Mouse (Mus musculus): ENCODE results near the gene Cacna1f.

- TF ChIP-seq JUN (IDR thresholded peaks at IDR 0.05; ENCODE audit: insufficient read depth, low read depth, low read length) = no peak
- TF ChIP-seq HCFC1 (IDR thresholded peaks at IDR 0.05; ENCODE audit: low read depth, low read length) = no peak
- no peak for TF ChIP-seq CTCF (conservative IDR thresholded peaks at IDR 0.05 in 1 of 2, IDR thresholded peaks at IDR 0.05 in 1 of 2; ENCODE audit: low read depth in 2 of 2, low read length in 2 of 2)
- TF ChIP-seq UBTF (IDR thresholded peaks at IDR 0.05; ENCODE audit: low read depth, low read length) = no peak
- no peak for TF ChIP-seq BHLHE40 (IDR thresholded peaks at IDR 0.05; ENCODE audit: low read depth, low read length)
- TF ChIP-seq EP300 (IDR thresholded peaks at IDR 0.05; ENCODE audit: low read length) = no peak
- no peak for TF ChIP-seq POLR2A (IDR thresholded peaks at IDR 0.05; ENCODE audit: low read depth, low read length)
- no peak for TF ChIP-seq NRF1 (IDR thresholded peaks at IDR 0.05; ENCODE audit: low read depth, low read length)
- TF ChIP-seq RCOR1 (conservative IDR thresholded peaks at IDR 0.05; ENCODE audit: low read depth, low read length) = no peak
- TF ChIP-seq ZMIZ1 (IDR thresholded peaks at IDR 0.05; ENCODE audit: low read depth, low read length) = no peak
- no peak for TF ChIP-seq POLR2AphosphoS2 (IDR thresholded peaks at IDR 0.05; ENCODE audit: low read depth, low read length)
Measured at GRCm38 (mm10) chrX:7658785-7659589, 52.1 kb downstream of the Cacna1f start.
